Mouse (Mus musculus) midbrain, embryonic 11.5 days (tissue): ENCODE results near the gene Dnaaf5. TPM values are rescaled to one million over a fixed set of nuclear protein-coding genes. Genes with fewer than 3 reads are reported as not detected.
A peak's percentile ranks its signal among the peaks of the same experiment; 100 is the strongest.

Source experiments
- ATAC-seq: fragments of 200-750 bp; cut with Nextera tagmentation; 2 replicates; pipeline ENCODE4 v1.8.0; 2017; ENCODE audit warnings: moderate TSS enrichment, moderate library complexity; ENCODE audit not compliant: low FRiP score
- DNase-seq: peaks from one replicate; pipeline ENCODE4 v3.0.0; 2015; ENCODE audit warnings: low spot score; ENCODE audit errors: missing footprints
- H3K27ac ChIP-seq: fragments of 300-500 bp; sonication (generic); 2 replicates; pipeline ENCODE4 v1.5.1; 2014; ENCODE audit warnings: low read depth, low read length
- H3K27me3 ChIP-seq: fragments of 300-500 bp; sonication (generic); 2 replicates; pipeline ENCODE4 v1.6.1; 2014; ENCODE audit warnings: mild to moderate bottlenecking, low read length, moderate library complexity, mixed read lengths; ENCODE audit not compliant: control insufficient read depth, insufficient read depth
- H3K36me3 ChIP-seq: fragments of 300-500 bp; sonication (generic); 2 replicates; pipeline ENCODE4 v1.6.1; 2014; ENCODE audit warnings: mild to moderate bottlenecking, low read length, moderate library complexity, mixed read lengths; ENCODE audit not compliant: control insufficient read depth, insufficient read depth
- H3K4me1 ChIP-seq: fragments of 300-500 bp; sonication (generic); 2 replicates; pipeline ENCODE4 v1.6.1; 2014; ENCODE audit warnings: low read length; ENCODE audit not compliant: control insufficient read depth, insufficient read depth
- H3K4me2 ChIP-seq: fragments of 300-500 bp; sonication (generic); 2 replicates; pipeline ENCODE4 v1.6.1; 2014; ENCODE audit warnings: mild to moderate bottlenecking, moderate library complexity
- H3K4me3 ChIP-seq: fragments of 300-500 bp; sonication (generic); 2 replicates; pipeline ENCODE4 v1.5.1; 2014; ENCODE audit warnings: low read depth, low read length
- H3K9ac ChIP-seq: fragments of 300-500 bp; sonication (generic); 2 replicates; pipeline ENCODE4 v1.6.1; 2014; ENCODE audit warnings: low read length
- H3K9me3 ChIP-seq: fragments of 300-500 bp; sonication (generic); 2 replicates; pipeline ENCODE4 v1.6.1; 2016; ENCODE audit warnings: low read length; ENCODE audit not compliant: control insufficient read depth
- WGBS: fragments of 180-500 bp; shearing (Covaris S2); extraction: QIAGEN DNeasy Blood & Tissue Kit; methylation state at CpG from one replicate; pipeline ENCODE4 v1.1.7; 2014; 5-methylcytosine and 5-hydroxymethylcytosine counted together
- polyA plus RNA-seq: library from polyadenylated mRNA; unstranded; fragments of >200 nt; fragmentation: Nextera tagmentation; extraction: Ambion mirVana; gene quantifications from 2 replicates; pipeline ENCODE4 v1.2.1, GENCODE M21; 2014

Gene Dnaaf5
- polyA plus RNA-seq, 1 experiment from 2014 or later = 5.2 TPM

- ATAC-seq = no peak
- Histone ChIP-seq H3K4me3 (peak overlapping the region; percentile 96), H3K9me3 (no peaks in the 10 kb centered on the region), H3K9ac (peak overlapping the region; percentile 69; the same call in 1 of the 2 replicates), H3K4me2 (peak overlapping the region; percentile 89), H3K27me3 (no peaks in the 10 kb centered on the region), H3K4me1 (peaks cover 17% of the 10 kb centered on the region), H3K27ac (no peak overlapping the region), H3K36me3 (no peaks in the 10 kb centered on the region)
- DNase-seq = no peak
- 41% methylated on average over 2 of the region's 2 CpGs for WGBS
These were observed 49.6 kb downstream of the Dnaaf5 start for GRCm38 (mm10) chr5:139199636-139199994.

- Histone ChIP-seq H3K4me1 (peaks cover 17% of the 10 kb centered on the region), H3K9me3 (no peaks in the 10 kb centered on the region), H3K36me3 (no peaks in the 10 kb centered on the region), H3K27me3 (no peaks in the 10 kb centered on the region), H3K9ac (peak within 1 kb of the TSS; percentile 90), H3K4me2 (peak within 1 kb of the TSS; percentile 89), H3K27ac (peak within 1 kb of the TSS; percentile 75; the same call in 1 of the 2 replicates), H3K4me3 (peak within 1 kb of the TSS; percentile 96)
- DNase-seq = peak; percentile 100
- WGBS = under 1% methylated on average over 64 of the region's 64 CpGs
- peak; percentile 100 for ATAC-seq
These were observed 50.2 kb downstream of the Dnaaf5 start, which contains the start of gene Sun1 for GRCm38 (mm10) chr5:139199995-139200769. Gene Sun1 (plus strand): TSS chr5:139200637.

GRCm38 (mm10) chr5:139200770-139201569, 50.9 kb downstream of the Dnaaf5 start:
- DNase-seq = peak; percentile 91
- H3K27ac ChIP-seq = no peak overlapping the region
- peak overlapping the region; percentile 96 for H3K4me3 ChIP-seq
- no peaks in the 10 kb centered on the region for H3K9me3 ChIP-seq
- no peaks in the 10 kb centered on the region for H3K36me3 ChIP-seq
- peak overlapping the region; percentile 89 for H3K4me2 ChIP-seq
- peak overlapping the region; percentile 90 for H3K9ac ChIP-seq
- H3K4me1 ChIP-seq = peaks cover 17% of the 10 kb centered on the region
- ATAC-seq = no peak; the same call in 1 of the 2 replicates
- WGBS = under 1% methylated on average over 56 of the region's 57 CpGs
- no peaks in the 10 kb centered on the region for H3K27me3 ChIP-seq

- Histone ChIP-seq H3K4me2 (peak overlapping the region; percentile 89), H3K36me3 (no peaks in the 10 kb centered on the region), H3K9ac (no peak overlapping the region), H3K27me3 (no peaks in the 10 kb centered on the region), H3K9me3 (no peaks in the 10 kb centered on the region), H3K4me3 (peak overlapping the region; percentile 96; the same call in 1 of the 2 replicates), H3K27ac (no peak overlapping the region), H3K4me1 (peaks cover 17% of the 10 kb centered on the region)
- 83% methylated on average over 11 of the region's 11 CpGs for WGBS
- DNase-seq (no peak), ATAC-seq (no peak)
These were observed 52.1 kb downstream of the Dnaaf5 start for GRCm38 (mm10) chr5:139202127-139202526.

- H3K9ac ChIP-seq = no peak overlapping the region
- no peaks in the 10 kb centered on the region for H3K36me3 ChIP-seq
- no peak overlapping the region for H3K27ac ChIP-seq
- H3K4me1 ChIP-seq = peaks cover 17% of the 10 kb centered on the region
- ATAC-seq = no peak
- no peak overlapping the region for H3K4me2 ChIP-seq
- no peaks in the 10 kb centered on the region for H3K27me3 ChIP-seq
- no peak overlapping the region for H3K4me3 ChIP-seq
- 92% methylated on average over 5 of the region's 5 CpGs for WGBS
- no peak for DNase-seq
- H3K9me3 ChIP-seq = no peaks in the 10 kb centered on the region
These were observed 53.3 kb downstream of the Dnaaf5 start for GRCm38 (mm10) chr5:139203312-139203711.

GRCm38 (mm10) chr5:139206081-139206480, 56.1 kb downstream of the Dnaaf5 start:
- DNase-seq = no peak
- no peak overlapping the region for H3K4me3 ChIP-seq
- H3K27ac ChIP-seq = no peak overlapping the region
- no peak overlapping the region for H3K9ac ChIP-seq
- peaks cover 14% of the 10 kb centered on the region for H3K4me1 ChIP-seq
- no peak overlapping the region for H3K4me2 ChIP-seq
- ATAC-seq = no peak
- peaks cover 2% of the 10 kb centered on the region; the same call in 1 of the 2 replicates for H3K36me3 ChIP-seq
- H3K9me3 ChIP-seq = no peaks in the 10 kb centered on the region
- no peaks in the 10 kb centered on the region for H3K27me3 ChIP-seq
- 92% methylated on average over 4 of the region's 4 CpGs for WGBS

GRCm38 (mm10) chr5:139206525-139206924, 56.5 kb downstream of the Dnaaf5 start:
- DNase-seq (no peak), ATAC-seq (no peak)
- H3K4me3 ChIP-seq = no peak overlapping the region
- no peak overlapping the region for H3K4me2 ChIP-seq
- no peaks in the 10 kb centered on the region for H3K9me3 ChIP-seq
- H3K27ac ChIP-seq = no peak overlapping the region
- H3K4me1 ChIP-seq = peaks cover 10% of the 10 kb centered on the region
- H3K9ac ChIP-seq = no peak overlapping the region
- no peaks in the 10 kb centered on the region for H3K27me3 ChIP-seq
- 79% methylated on average over 7 of the region's 7 CpGs for WGBS
- peaks cover 2% of the 10 kb centered on the region; the same call in 1 of the 2 replicates for H3K36me3 ChIP-seq

- H3K9ac ChIP-seq = no peak overlapping the region
These were observed 58.2 kb downstream of the Dnaaf5 start for GRCm38 (mm10) chr5:139208183-139208582.

More at GRCm38 (mm10) chr5:139208183-139208582, 58.2 kb downstream of the Dnaaf5 start:
- Histone ChIP-seq H3K4me2 (no peak overlapping the region), H3K27me3 (no peaks in the 10 kb centered on the region), H3K27ac (no peak overlapping the region), H3K4me3 (no peak overlapping the region), H3K4me1 (no peaks in the 10 kb centered on the region), H3K9me3 (no peaks in the 10 kb centered on the region), H3K36me3 (peaks cover 2% of the 10 kb centered on the region; the same call in 1 of the 2 replicates)
- no peak for ATAC-seq
- no peak for DNase-seq
